Mouse (Mus musculus) skeletal muscle tissue, adult 2 months (tissue): ENCODE measurements at regions not wholly inside any gene's neighbourhood (a gene's known extent, or its start where the extent isn't known, plus 50 kb on each side); places are given as distances from the start of the nearest gene placed in this dataset.

Experiments used
- DNase-seq: peaks from one replicate; pipeline ENCODE4 v3.0.0-alpha.2; 2012; ENCODE audit warnings: low read depth, low spot score

DNA sequence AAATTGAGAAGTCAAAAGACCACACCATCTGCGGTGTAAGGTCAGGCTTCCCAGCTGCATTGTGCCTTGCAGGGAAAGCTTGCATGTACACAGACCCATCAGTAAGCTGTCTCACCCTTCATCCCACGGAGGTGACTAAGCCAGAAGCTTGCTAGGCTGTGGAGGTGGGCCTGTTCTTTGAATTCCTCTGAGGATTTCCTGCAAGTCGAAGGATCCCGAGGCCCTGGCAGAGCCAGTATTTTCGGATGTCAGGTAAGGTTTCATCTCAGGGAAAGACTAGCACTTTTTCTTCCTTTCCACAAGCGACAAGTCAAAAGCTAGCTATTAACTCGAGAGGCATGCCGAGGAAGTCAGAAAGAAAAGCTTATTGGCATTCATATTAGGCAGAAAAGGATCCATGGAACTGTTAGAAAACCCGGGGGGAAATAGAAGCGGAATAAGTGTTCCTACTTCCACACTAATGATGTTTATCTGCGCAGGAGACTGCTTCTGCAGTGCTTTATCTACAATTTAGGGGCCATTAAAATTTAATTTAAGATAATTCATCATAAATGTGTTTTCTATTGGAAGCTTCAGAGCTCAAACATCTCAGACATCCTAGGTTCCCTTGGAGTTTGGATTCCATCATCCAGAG is 148.3 kb upstream of the Atp2b1 start:
- DNase-seq: no peak

DNA sequence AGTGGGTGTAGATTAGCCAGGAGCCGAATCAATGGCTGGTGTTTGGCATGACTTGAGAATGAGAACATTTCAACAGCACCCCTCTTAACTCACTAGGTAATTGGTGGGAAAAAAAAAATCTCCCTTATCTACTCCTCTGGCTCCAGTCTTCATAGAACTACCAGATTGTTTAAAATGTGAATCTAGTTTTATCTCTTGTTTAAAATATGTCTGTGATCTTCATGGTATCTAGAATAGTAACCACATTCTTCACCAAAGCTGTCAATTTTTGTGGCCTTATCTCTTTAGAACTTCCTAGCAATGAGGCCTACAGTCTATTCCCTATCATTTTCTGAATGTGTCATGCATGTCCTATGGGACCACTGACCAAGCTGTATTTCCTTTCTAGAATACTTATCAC is 134.4 kb upstream of the Atp2b1 start:
- no peak for DNase-seq

DNA sequence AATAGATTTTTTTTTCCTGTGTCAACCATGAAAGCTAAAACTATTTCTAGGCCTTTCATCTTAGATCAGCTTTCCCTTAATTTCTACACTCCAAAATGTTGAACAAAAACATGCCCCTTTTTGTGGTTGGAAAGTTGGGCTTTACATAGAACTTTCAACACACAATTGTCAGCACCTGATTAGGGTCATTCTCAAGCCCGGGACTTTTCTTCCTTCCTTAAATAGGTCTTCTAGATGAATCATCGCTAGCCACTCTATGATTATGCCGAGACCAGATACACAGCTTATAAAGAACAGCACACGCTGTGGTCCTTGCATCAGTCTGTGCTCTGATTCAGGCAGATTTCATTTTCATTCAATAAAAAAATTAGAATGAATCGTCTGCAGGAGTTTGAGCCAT is 133.3 kb upstream of the Atp2b1 start:
- no peak for DNase-seq

DNA sequence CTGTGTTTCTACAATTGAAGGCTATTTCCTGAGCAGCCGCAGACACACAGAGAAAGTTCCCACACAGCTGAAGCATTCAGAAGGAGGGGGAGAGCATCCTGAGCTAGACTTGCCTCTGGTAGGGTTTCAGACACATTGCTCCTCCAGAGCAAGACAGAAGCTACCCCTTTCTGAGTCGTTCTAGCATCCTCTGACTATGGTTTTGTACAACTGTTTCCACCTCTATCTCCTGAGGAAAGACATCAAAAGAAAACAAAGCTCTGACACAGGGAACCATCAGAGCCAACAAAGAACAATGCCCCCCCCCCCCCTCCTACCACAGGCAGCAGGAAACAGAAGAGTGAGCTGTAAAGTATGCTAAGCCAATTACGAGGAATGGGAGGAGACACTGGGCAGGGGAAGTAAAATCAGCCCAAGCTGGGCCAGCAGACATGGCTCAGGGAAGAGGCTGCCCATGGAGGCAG is 132.3 kb upstream of the Atp2b1 start:
- no peak for DNase-seq

DNA sequence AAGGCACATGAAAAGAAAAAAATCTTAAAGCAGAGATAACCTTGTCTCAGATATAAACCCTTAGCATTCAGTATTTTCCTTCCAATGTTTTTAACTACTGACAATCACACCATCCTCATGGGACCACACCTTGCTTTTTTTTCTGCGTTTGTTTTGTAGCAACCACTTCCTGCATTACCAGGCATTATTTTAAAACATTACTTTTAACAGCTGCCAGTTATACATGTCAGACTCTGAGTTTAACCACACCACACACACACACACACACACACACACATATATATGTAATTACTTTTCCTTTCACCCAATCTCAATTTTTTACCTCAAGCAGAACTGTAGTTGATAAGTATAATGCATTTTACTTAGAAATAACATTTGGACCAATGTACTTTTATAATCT is 128.8 kb upstream of the Atp2b1 start:
- no peak for DNase-seq

DNA sequence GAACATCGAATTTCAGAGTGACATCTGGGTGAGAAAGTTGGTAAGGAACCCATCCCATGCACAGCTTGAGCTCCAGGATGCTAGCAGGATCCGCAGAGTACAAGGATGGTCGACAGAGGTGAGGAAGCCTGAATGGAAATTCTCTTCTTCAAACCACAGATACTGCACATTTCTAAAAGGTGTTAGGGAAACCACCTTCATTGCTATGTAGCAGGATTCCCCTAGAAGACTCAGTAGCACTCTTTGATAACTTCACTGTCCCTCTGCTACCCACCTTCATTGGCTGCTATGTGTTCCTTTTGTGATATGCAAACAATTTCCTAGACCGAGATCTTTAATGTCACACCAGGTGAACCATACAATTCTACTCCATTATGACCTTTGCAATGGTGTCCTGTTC is 128.1 kb upstream of the Atp2b1 start:
- DNase-seq: no peak

DNA sequence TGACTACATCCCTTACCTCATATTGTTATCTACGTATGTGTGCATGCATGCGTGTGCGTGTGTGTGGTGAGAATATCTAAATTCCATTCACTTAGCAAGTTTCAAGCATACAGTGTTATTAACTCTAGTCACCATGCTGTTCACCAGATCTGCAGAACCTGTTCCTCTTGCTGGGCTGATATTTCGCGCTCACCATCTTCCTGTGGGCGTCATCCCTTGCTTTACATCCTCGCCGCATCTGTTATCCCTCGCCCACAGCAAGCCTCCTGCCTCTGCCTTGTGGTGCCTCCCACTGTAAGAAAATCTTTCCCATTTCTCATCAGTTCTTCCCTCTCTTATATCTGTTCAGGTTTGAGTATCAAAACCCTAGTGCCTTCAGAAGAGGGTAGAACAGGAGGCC is 124.4 kb upstream of the Atp2b1 start:
- DNase-seq: no peak

DNA sequence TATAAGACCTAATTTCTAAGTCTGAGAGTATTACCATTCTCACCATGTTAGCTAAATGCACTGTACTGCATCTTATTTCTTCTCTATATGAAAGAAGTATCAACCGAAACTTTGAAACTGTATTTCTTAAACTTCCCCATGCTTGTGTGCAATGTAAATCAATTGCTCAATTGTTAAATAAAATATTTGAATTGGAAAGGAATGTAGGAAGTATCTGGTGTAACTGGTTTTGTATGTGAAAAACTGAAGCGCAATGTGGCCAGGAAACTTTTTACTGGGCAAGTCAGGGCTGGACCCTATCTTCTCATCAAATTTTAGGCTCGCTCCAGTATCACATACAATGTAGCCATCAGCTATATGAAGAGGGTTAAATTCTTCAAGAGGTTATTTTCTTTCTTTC is 123.8 kb upstream of the Atp2b1 start:
- no peak for DNase-seq

DNA sequence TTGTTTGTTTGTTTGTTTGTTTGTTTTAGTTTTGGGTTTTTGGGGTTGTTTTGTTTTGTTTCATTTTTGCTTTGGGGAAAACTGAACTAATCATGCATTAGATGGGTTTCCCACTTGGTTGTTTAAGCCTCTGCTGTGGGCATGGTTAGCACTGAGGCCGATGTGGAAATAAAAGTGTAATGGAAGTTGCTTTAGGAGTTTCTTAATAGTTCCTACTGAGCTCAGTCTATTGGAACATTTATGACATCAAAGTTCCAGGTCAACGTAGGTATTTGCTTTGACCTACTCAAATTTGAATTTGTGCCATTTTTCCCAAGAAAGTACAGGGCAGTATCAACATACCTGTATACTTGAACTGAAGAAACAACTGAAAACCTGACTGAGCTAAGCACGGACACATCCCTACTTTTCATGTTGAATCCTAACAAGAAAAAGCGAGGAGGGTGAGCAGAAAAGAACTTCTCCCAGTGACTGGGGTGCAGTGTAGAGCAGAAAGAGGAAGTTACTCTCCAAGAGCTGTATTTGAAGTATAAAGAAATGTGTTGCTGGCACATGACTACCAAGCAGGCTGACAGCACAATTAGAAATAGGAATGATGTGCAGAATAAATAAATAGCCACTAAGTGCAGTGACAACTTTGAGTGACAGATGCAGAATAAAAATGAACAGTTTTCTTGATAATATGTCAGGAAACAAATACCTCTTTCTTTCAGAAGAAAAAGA is 122.0 kb upstream of the Atp2b1 start:
- DNase-seq: no peak

DNA sequence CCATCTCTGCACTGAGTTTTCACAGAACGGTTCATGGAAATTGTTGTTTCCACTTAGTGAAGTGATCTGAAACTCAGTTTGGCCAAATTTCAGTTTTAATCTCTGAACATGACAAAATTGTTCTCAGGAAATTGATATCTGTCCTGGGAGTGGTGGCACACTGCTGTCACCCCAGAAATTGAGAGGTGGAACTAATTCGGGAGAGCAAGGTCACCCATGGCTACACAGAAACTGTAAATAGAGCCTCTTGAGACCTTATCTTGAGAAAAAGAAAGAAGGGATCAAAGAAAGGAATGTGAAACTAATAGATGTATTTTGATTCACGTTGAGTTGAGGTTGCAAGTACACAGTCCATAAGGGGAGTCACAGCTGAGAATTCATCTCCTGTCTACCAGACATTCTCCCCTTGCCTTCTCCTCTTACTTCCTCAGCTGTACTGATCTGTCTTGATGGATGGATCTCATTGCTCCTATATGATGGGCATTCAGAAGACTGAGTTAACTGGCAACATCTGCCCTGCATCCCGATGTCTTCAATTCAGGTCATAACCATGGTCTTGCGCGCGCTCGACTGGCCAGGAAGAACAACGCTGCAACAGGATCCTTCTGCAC is 120.2 kb upstream of the Atp2b1 start:
- no peak for DNase-seq

DNA sequence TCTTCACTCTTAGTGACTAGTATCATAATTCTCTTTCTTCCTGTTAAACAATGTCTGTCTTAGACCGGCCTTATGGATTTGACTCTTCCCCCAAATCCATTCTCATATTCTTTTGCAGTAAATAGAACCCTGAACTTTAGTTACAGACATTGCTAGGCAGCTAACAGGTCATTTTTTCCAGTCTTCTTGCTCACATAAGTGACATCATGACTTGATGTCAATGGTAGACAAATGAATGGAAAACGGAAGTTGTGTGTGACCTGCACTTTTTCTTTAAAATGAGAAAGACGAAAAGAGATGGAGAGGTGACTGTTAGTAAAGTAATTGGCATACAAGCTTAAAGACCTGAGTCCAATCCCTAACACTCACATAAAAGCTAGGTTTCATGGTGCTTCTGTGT is 118.2 kb upstream of the Atp2b1 start:
- no peak for DNase-seq

DNA sequence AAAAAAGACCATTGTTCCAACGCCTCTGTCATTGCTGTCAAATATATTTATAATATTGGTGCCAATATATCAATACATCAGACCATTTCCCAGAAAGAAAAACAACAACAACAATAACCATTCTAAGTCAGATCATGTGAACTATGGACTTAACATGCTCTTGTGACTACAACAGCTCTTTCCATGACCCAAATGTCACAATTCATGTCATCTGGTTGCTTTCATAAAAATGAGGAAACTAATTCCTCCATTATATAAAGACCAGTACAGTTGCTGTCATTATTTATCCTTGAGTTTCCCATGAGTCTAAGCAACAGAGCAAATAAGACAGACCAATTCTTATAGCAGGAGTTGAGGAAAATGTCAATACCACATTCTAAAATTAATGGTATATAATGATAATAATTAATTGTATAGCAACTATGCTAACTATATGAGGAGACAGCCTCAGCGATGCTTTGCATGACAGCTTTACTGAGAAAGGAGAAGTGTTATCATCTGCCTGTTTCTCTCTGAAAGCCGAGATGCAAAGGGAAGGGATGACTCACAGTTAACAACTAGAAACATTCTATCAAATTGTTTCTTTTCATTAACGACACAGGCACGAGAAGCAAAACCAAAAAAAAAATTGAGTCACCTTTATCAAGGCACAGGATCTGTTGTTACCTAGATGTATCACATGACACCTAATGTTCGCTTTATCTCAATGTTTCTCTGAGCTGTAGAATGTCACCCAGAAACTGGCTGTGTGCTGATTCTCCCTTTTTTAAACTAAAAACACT is 115.4 kb upstream of the Atp2b1 start:
- DNase-seq: no peak

DNA sequence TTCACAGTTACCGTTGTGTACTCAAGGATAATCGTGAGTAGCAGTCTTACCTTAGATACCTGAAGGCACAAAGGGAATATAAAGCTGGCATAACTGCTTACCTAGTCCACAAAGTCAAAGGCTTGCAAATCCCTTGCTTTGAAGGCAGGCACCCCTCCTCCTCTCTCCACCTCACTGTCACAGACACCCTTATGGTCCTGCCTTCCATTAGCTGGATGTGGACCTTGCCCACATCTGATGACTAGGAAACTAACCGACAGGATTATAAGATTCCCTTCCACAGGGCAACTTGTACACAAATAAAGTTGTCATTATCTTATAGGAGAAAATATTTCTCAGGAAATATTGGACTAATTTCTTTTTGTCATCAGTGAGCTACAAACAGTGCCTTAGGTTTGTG is 114.4 kb upstream of the Atp2b1 start:
- no peak for DNase-seq

DNA sequence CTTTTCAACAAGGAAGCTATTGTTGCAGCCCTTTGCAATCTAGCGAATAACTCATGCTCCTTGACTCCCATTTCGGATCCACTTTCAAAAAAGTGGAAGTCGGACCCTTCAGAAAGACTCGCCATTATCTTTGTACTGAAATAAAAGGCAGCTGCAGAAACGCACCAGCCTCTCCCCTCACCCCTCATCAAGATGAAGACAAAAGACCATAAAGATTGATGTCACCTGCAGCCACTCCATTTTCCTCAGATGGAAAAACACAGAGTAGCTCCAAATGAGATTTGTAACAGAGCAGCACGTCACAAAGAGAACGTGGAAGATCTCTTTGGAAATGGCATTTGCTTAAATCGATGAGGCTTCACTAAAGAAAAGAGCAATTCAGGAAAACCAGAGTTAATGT is 113.3 kb upstream of the Atp2b1 start:
- DNase-seq: no peak

DNA sequence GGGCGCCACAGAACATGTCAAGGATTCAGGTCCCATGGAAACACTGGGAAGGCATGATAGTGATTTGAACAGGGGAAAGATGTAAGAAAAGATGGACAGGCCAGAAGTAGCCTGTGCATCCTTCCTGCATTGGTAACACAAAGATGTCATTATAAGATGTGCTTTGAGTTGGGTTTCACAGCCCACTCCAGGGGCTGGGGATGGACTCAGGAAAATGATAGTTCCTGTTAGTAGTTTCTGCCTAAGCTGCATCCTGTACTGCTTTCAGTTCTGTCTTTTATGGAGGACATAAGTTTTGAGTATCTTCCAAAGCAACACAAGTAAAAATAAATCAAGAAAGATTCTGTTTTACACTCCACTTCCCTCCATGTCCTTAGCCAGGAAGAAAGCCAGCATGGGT is 109.2 kb upstream of the Atp2b1 start:
- DNase-seq: peak; percentile 7

DNA sequence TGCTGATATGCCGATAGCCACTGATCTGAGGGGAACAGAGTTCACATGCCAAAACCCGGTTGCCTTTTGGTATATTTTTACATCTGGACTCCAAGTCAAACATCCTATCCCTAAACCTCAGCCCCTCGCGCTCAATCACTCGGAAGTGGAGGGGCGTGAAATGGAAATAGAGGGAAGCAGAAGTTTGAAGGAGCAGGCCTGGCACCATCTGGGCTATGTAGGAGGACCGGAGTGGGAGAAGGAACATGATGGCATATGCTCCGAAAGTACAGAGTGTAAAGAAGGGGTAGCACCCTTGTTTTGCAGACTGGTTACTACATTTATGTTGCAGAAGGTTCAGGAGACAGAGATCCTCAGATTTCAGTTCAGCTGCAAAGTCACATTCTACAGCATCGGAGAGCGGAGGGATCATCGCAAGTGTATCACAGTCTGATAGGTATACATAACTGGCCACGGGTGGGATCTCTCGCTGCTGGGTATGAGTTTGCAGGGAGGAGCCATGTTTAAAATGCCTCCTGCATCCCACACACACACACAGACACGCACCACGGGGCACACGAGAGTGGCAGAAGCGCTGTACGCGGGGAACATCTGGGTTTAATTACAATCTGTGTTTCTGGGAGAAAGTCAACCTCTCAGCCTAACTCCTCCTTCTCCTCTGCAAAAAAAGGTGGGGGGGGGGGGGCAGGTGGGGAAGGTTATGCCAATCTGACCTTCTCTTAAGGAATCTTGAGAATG is 107.2 kb upstream of the Atp2b1 start:
- DNase-seq: no peak

DNA sequence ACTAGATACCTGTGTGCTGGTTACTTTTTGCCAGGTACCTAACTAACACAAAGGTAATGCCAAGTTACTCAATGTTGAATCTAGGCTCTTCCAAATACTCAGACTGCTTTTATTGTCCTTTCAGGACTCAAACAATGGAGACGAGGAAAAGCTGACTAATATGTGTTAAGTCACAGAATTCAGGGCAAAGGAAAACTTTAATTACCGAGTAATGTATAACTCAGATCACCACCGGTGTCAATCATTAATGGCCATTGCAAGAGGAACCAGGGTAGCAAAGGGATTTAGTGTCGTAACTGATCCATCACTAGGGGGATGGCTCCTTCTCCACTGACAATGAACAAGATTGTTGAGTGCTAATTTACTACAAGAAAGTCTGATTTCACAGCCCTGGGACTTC is 105.6 kb upstream of the Atp2b1 start:
- no peak for DNase-seq

DNA sequence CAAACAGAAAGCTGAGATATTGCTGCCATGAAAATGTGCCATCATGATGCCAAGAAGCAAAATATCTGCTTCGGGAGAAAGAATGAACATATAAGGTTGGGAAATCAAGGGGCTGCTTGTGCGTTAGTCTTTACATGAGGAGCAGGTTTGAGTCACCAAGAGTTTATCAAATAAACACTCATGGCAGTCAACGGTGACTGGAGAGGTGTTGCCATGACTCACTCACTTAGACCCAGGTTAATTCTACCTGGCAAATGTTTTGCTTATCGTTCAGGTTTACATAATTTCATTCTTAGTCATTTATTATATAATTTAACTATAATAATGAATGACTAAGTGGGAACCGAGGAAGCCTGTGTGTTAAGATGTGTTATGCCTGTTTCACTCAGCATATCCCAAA is 85.2 kb upstream of the Atp2b1 start:
- no peak for DNase-seq

DNA sequence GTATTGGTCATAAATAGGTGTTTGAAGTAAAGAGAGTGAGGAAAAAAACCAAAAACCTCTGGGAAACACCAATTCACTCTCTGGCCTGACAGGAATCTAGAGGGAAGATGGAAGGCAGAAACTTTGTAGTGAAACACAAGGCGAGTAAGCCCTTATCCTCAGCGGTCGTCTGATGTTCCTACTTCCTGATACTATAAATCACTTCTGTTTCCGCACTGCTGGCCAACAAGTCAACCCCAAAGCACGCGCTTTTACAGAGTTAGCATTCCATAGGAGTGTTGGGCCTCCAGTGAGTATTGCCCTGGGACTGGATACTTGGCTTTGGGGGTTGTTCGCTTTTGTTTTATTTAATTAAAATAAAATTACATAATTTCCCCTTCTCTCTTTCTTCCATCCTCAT is 82.7 kb upstream of the Atp2b1 start:
- DNase-seq: no peak

DNA sequence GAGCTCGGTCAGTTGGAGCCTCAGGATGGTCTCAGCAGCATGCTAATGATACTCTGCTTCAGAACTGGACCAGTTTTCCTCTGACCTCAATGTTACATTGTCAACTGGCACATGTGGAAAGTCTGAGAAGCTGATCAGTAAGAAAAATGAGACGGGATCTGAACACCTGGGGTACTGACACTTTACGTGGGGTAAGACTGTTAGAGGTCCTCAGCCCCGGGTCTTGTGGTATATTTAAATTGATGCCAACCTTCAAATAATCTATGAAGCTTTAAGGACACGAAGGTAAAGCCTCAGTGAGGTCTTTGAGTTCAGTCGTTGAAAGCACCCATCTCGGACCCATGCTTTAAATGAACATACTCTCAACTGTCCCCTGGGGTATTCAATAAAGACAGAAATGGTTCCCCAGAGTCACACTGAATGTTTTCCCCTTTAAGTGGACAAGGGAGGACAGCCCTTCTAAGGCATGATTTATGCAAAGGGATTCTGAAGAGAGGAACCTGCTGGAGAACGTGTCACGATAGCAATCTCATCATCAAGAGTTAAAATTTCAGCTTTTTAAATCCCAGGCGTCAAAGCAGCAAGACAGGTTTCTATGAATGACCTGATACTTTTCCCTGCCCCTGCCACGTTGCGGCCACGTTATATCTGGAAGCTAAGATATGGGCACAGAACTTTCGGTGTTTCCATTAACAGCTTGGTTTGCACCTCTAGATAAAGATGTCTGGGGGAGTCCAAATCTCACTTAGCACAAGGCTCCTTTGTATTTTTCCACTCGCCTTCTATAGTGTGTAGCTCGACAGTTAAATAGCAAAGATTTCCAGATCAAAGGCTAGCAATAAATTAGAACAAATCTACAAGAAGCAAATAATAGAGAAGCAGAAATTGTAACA is 76.7 kb upstream of the Atp2b1 start:
- DNase-seq: no peak
